Mouse (Mus musculus) brain, embryonic 14.5 days (tissue): ENCODE data around the gene Ssu2.

ENCODE experiments used
- CTCF ChIP-seq: fragments of 200-500 bp; IDR thresholded peaks from 2 replicates; pipeline ENCODE4 v1.5.1; 2012; ENCODE audit warnings: inconsistent platforms, mild to moderate bottlenecking, moderate library complexity, borderline replicate concordance; ENCODE audit not compliant: insufficient read depth, insufficient read length; ENCODE audit errors: extremely low read depth
- POLR2A ChIP-seq: fragments of 200-500 bp; IDR thresholded peaks from 2 replicates; pipeline ENCODE4 v1.6.1; 2012; ENCODE audit warnings: mild to moderate bottlenecking, inconsistent platforms, borderline replicate concordance; ENCODE audit not compliant: poor library complexity, insufficient read depth, insufficient read length, severe bottlenecking; ENCODE audit errors: extremely low read depth

- TF ChIP-seq CTCF (no peak), POLR2A (no peak)
These were observed 64.9 kb downstream of the Ssu2 start for GRCm38 (mm10) chr6:112322916-112323315.
